Mouse (Mus musculus): ENCODE measurements at regions not wholly inside any gene's neighbourhood (a gene's known extent, or its start where the extent isn't known, plus 50 kb on each side); places are given as distances from the start of the nearest gene placed in this dataset.
A peak's percentile ranks its signal among the peaks of the same experiment; 100 is the strongest.
"Not testable (repeated sequence)": the region's sequence is repeated elsewhere in the genome, so short reads cannot be mapped to it uniquely, and the experiment has no call there.

- not testable (repeated sequence) for H3K9me3 ChIP-seq (ENCODE audit: control insufficient read depth, low read length); H3K4me3 ChIP-seq (replicated peaks; ENCODE audit: low read length); H3K4me2 ChIP-seq (ENCODE audit: low read length); H3K9ac ChIP-seq (replicated peaks; ENCODE audit: low read depth, low read length); H3K36me3 ChIP-seq (ENCODE audit: control insufficient read depth, insufficient read depth); H3K27me3 ChIP-seq (replicated peaks; ENCODE audit: control insufficient read depth, insufficient read depth, low read length); H3K27ac ChIP-seq (ENCODE audit: low read length); H3K4me1 ChIP-seq (replicated peaks; ENCODE audit: control insufficient read depth, insufficient read depth, low read length)
- peak; percentile 47; the same call in 1 of the 2 replicates for ATAC-seq
- 53% methylated on average over 3 of the region's 3 CpGs for WGBS
Observed at GRCm38 (mm10) chr13:3216070-3216469, 321.8 kb upstream of the Gdi2 start.

- ATAC-seq = 0 out of 2 replicates have a peak, but pooled peaks have one; percentile 26
- not testable (repeated sequence) for H3K9ac ChIP-seq (replicated peaks; ENCODE audit: low read depth, low read length); H3K4me1 ChIP-seq (replicated peaks; ENCODE audit: control insufficient read depth, insufficient read depth, low read length); H3K27me3 ChIP-seq (replicated peaks; ENCODE audit: control insufficient read depth, insufficient read depth, low read length); H3K27ac ChIP-seq (ENCODE audit: low read length); H3K4me3 ChIP-seq (replicated peaks; ENCODE audit: low read length); H3K36me3 ChIP-seq (ENCODE audit: control insufficient read depth, insufficient read depth); H3K9me3 ChIP-seq (ENCODE audit: control insufficient read depth, low read length)
- peak overlapping the region; percentile 34 for H3K4me2 ChIP-seq (ENCODE audit: low read length)
- 35% methylated on average over 10 of the region's 10 CpGs for WGBS
Observed at GRCm38 (mm10) chr13:3221005-3221621, 316.8 kb upstream of the Gdi2 start.

GRCm38 (mm10) chr13:3221622-3222021 lies 316.2 kb upstream of the Gdi2 start:
- 43% methylated on average over 16 of the region's 16 CpGs for WGBS
- ATAC-seq = peak; percentile 38

GRCm38 (mm10) chr13:3258379-3258778 lies 279.5 kb upstream of the Gdi2 start:
- H3K4me2 ChIP-seq (ENCODE audit: low read length) = no peak overlapping the region
- H3K4me3 ChIP-seq (replicated peaks; ENCODE audit: low read length) = no peak overlapping the region
- H3K9ac ChIP-seq (replicated peaks; ENCODE audit: low read depth, low read length) = no peak overlapping the region
- H3K4me1 ChIP-seq (replicated peaks; ENCODE audit: control insufficient read depth, insufficient read depth, low read length) = no peaks in the 10 kb centered on the region
- no peaks in the 10 kb centered on the region for H3K36me3 ChIP-seq (ENCODE audit: control insufficient read depth, insufficient read depth)
- H3K27ac ChIP-seq (ENCODE audit: low read length) = no peak overlapping the region
- H3K9me3 ChIP-seq (ENCODE audit: control insufficient read depth, low read length) = peaks cover 3% of the 10 kb centered on the region; the same call in 1 of the 2 replicates
- no peak for ATAC-seq
- 81% methylated on average over 1 of the region's 1 CpGs for WGBS
- no peaks in the 10 kb centered on the region for H3K27me3 ChIP-seq (replicated peaks; ENCODE audit: control insufficient read depth, insufficient read depth, low read length)

More at GRCm38 (mm10) chr13:3221622-3222021, 316.2 kb upstream of the Gdi2 start:
- no peaks in the 10 kb centered on the region for H3K9me3 ChIP-seq (ENCODE audit: control insufficient read depth, low read length)
- H3K4me2 ChIP-seq (ENCODE audit: low read length) = peak overlapping the region; percentile 34
- no peaks in the 10 kb centered on the region for H3K27me3 ChIP-seq (replicated peaks; ENCODE audit: control insufficient read depth, insufficient read depth, low read length)
- H3K27ac ChIP-seq (ENCODE audit: low read length) = no peak overlapping the region
- H3K4me1 ChIP-seq (replicated peaks; ENCODE audit: control insufficient read depth, insufficient read depth, low read length) = no peaks in the 10 kb centered on the region
- no peaks in the 10 kb centered on the region for H3K36me3 ChIP-seq (ENCODE audit: control insufficient read depth, insufficient read depth)
- H3K9ac ChIP-seq (replicated peaks; ENCODE audit: low read depth, low read length) = no peak overlapping the region
- H3K4me3 ChIP-seq (replicated peaks; ENCODE audit: low read length) = peak overlapping the region; percentile 6; the same call in 1 of the 2 replicates

- H3K27me3 ChIP-seq (replicated peaks; ENCODE audit: control insufficient read depth, insufficient read depth, low read length); H3K4me1 ChIP-seq (replicated peaks; ENCODE audit: control insufficient read depth, insufficient read depth, low read length); H3K4me3 ChIP-seq (replicated peaks; ENCODE audit: low read length); H3K9me3 ChIP-seq (ENCODE audit: control insufficient read depth, low read length); H3K9ac ChIP-seq (replicated peaks; ENCODE audit: low read depth, low read length); H3K36me3 ChIP-seq (ENCODE audit: control insufficient read depth, insufficient read depth); ATAC-seq; H3K27ac ChIP-seq (ENCODE audit: low read length); H3K4me2 ChIP-seq (ENCODE audit: low read length): not testable (repeated sequence)
- WGBS = 50% methylated on average over 1 of the region's 1 CpGs
Observed at GRCm38 (mm10) chr13:3276130-3276529, 261.7 kb upstream of the Gdi2 start.
